Mouse (Mus musculus) midbrain, embryonic 12.5 days (tissue): ENCODE measurements around the gene Chia1. TPM values are rescaled to one million over a fixed set of nuclear protein-coding genes. Genes with fewer than 3 reads are reported as not detected.
"Not testable (repeated sequence)": the region's sequence is repeated elsewhere in the genome, so short reads cannot be mapped to it uniquely, and the experiment has no call there.

Source experiments
- ATAC-seq: fragments of 200-750 bp; cut with Nextera tagmentation; 2 replicates; pipeline ENCODE4 v1.8.0; 2017; ENCODE audit warnings: low read depth, moderate TSS enrichment, moderate library complexity; ENCODE audit not compliant: low FRiP score
- H3K27ac ChIP-seq: fragments of 300-500 bp; sonication (generic); replicated peaks from 2 replicates; pipeline ENCODE4 v1.5.1; 2016; ENCODE audit warnings: mild to moderate bottlenecking
- H3K27me3 ChIP-seq: fragments of 300-500 bp; sonication (generic); 2 replicates; pipeline ENCODE4 v1.6.1; 2016; ENCODE audit warnings: mild to moderate bottlenecking
- H3K36me3 ChIP-seq: fragments of 300-500 bp; sonication (generic); 2 replicates; pipeline ENCODE4 v1.6.1; 2016
- H3K4me1 ChIP-seq: fragments of 300-500 bp; sonication (generic); 2 replicates; pipeline ENCODE4 v1.6.1; 2016
- H3K4me2 ChIP-seq: fragments of 300-500 bp; sonication (generic); replicated peaks from 2 replicates; pipeline ENCODE4 v1.6.1; 2016; ENCODE audit warnings: mild to moderate bottlenecking, moderate library complexity
- H3K4me3 ChIP-seq: fragments of 300-500 bp; sonication (generic); 2 replicates; pipeline ENCODE4 v1.5.1; 2016; ENCODE audit warnings: mild to moderate bottlenecking
- H3K9ac ChIP-seq: fragments of 300-500 bp; sonication (generic); replicated peaks from 2 replicates; pipeline ENCODE4 v1.6.1; 2016; ENCODE audit warnings: mild to moderate bottlenecking, moderate library complexity
- H3K9me3 ChIP-seq: fragments of 300-500 bp; sonication (generic); 2 replicates; pipeline ENCODE4 v1.6.1; 2016; ENCODE audit warnings: mild to moderate bottlenecking
- WGBS: fragments of 180-500 bp; shearing (Covaris S2); methylation state at CpG from one replicate; pipeline ENCODE4 v1.1.7; 2016; 5-methylcytosine and 5-hydroxymethylcytosine counted together
- polyA plus RNA-seq: library from polyadenylated mRNA; unstranded; fragments of >200 nt; fragmentation: Nextera tagmentation; extraction: Ambion mirVana; gene quantifications from 2 replicates; pipeline ENCODE4 v1.2.1, GENCODE M21; 2016

Chia1 gene
- 0.14 and 0.35 TPM in 2 replicates for polyA plus RNA-seq

DNA sequence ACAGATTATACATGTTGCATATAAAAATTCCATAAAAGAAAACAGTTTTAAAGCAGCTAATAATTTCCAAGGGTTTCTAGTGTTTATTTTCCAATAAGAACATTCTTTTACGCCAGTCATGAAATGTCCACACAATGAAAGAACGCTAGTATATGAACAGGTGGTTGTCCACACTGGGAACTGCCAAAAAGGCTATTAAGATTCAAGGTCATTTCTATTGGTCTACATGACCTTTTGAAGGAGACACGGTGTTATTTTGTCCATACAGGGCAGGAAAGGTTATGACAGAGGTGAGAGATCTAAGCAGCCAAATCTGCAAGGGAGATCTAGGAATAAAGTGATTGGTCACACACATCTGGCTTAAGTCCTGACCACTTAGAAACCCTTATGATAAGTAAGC, at the start of gene Chia1:
Chia1 (plus strand) TSS at position 301 of the 400 bp plus-strand sequence.
- Histone ChIP-seq H3K4me1 (no peaks in the 10 kb centered on the region), H3K36me3 (no peaks in the 10 kb centered on the region), H3K9me3 (no peaks in the 10 kb centered on the region), H3K27me3 (no peaks in the 10 kb centered on the region), H3K4me3 (no peak within 1 kb of the TSS), H3K4me2 (no peak within 1 kb of the TSS), H3K27ac (no peak within 1 kb of the TSS), H3K9ac (no peak within 1 kb of the TSS)
- no peak for ATAC-seq
- 81% methylated on average over 3 of the region's 3 CpGs for WGBS

DNA sequence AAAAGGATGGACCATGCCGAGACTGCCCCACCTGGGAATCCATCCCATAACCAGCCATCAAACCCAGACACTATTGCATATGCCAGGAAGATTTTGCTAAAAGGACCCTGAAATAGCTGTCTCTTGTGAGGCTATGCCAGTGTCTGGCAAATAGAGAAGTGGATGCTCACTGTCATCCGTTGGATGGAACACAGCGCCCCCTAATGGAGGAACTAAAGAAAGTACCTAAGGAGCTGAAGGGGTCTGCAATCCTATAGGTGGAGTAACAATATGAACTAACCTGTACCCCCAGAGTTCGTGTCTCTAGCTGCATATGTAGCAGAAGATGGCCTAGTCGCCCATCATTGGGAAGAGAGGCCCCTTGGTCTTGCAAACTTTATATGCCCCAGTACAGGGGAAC, 45.3 kb upstream of the Chia1 start:
- not testable (repeated sequence) for H3K36me3 ChIP-seq, H3K27me3 ChIP-seq, H3K27ac ChIP-seq, H3K4me2 ChIP-seq, H3K9ac ChIP-seq, H3K4me1 ChIP-seq, H3K4me3 ChIP-seq, H3K9me3 ChIP-seq, ATAC-seq
- 44% methylated on average over 5 of the region's 5 CpGs for WGBS

DNA sequence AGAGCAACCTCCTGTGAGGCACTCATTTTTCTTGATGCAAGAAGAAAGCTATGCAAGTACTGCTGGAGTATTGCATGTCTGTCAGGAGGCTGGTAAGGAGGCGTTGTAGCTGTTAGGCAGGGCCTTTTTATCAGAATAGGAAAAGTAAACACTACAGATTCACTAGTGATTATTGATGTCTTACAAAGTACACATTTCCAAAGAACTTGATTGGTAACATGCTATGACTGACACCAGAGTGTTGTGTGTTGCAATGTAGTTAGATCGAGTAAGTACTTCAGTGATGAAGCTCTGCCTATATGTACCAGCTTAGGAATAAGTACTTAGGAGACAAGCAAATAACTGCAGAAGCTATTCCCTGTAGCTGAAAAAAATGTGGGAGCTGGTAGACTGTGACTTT, 42.0 kb upstream of the Chia1 start:
- no peak for ATAC-seq
- Histone ChIP-seq H3K36me3 (no peaks in the 10 kb centered on the region), H3K9ac (no peak overlapping the region), H3K27me3 (no peaks in the 10 kb centered on the region), H3K27ac (no peak overlapping the region), H3K4me2 (no peak overlapping the region), H3K4me3 (no peak overlapping the region), H3K9me3 (no peaks in the 10 kb centered on the region), H3K4me1 (no peaks in the 10 kb centered on the region)
- 79% methylated on average over 2 of the region's 2 CpGs for WGBS

DNA sequence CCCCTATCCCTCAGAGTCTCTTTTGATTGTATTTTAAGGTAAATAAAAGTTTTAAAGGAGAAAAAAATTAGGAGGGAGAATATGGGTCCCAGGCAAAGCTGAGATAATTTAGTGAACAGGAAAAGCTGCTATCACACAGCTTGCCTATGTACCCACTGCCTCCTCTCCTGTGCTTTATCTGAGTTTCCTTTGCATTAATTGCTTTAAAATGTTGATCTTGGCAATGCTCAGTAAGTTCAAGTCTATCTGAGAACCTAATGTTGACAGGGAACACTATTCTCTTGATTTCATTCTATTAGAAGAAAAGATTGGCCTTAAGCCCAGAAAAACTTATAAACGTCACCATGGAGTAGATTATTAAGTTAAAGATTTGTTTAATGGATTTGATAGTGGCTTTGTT, 38.2 kb upstream of the Chia1 start:
- Histone ChIP-seq H3K4me1 (no peaks in the 10 kb centered on the region), H3K4me3 (no peak overlapping the region), H3K27me3 (no peaks in the 10 kb centered on the region), H3K27ac (no peak overlapping the region), H3K4me2 (no peak overlapping the region), H3K9me3 (no peaks in the 10 kb centered on the region), H3K9ac (no peak overlapping the region), H3K36me3 (no peaks in the 10 kb centered on the region)
- WGBS: 71% methylated on average over 1 of the region's 1 CpGs
- ATAC-seq: no peak

DNA sequence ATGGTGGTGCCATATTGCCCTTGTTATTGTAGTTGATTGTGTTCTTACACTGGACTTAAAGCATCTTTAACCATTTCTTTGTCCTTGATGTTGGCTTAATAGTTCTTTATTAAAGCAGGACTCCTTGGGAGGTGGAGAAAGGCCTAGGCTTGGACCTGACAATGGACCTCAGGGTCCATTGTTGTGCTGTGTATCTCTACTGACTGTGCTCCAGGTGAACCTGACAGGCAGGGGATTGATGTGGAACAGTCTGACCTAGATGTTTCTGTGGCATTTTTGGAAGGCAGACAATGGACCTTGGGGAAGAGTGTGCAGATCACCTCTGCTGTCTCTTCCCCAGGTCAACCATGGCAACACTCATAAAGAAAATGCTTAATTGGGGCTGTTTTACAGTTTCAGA, 14.0 kb downstream of the Chia1 start:
- Histone ChIP-seq H3K4me3 (no peak overlapping the region), H3K27me3 (no peaks in the 10 kb centered on the region), H3K9ac (no peak overlapping the region), H3K36me3 (no peaks in the 10 kb centered on the region), H3K9me3 (peaks cover 12% of the 10 kb centered on the region; the same call in 1 of the 2 replicates), H3K4me1 (no peaks in the 10 kb centered on the region), H3K27ac (no peak overlapping the region), H3K4me2 (no peak overlapping the region)
- ATAC-seq: no peak

DNA sequence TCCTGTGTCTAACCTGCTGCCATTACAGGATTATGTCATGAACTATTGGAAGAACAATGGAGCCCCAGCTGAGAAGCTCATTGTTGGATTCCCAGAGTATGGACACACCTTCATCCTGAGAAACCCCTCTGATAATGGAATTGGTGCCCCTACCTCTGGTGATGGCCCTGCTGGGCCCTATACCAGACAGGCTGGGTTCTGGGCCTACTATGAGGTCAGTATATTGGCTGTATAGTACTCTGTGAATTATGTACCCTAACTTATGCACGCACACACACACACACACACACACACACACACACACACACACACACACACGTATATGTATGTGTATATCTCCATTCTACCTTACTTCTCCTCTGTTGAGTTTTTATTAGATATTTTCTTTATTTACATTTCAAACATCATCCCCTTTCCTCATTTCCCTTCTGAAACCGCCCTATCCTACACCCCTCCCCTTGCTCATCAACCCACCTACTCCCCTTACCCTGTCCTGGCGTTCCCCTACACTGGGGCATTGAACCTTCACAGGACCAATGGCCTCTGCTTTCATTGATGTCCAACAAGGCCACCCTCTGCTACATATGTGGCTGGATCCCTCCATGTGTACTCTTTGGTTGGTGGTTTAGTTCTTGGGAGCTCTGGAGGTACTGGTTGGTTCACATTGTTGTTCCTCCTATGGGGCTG, 15.9 kb downstream of the Chia1 start:
- Histone ChIP-seq H3K4me3 (no peak overlapping the region), H3K9ac (no peak overlapping the region), H3K4me1 (no peaks in the 10 kb centered on the region), H3K4me2 (no peak overlapping the region), H3K9me3 (peaks cover 10% of the 10 kb centered on the region; the same call in 1 of the 2 replicates), H3K36me3 (no peaks in the 10 kb centered on the region), H3K27ac (no peak overlapping the region), H3K27me3 (no peaks in the 10 kb centered on the region)
- peak; percentile 55 for ATAC-seq
- WGBS: 62% methylated on average over 4 of the region's 4 CpGs

DNA sequence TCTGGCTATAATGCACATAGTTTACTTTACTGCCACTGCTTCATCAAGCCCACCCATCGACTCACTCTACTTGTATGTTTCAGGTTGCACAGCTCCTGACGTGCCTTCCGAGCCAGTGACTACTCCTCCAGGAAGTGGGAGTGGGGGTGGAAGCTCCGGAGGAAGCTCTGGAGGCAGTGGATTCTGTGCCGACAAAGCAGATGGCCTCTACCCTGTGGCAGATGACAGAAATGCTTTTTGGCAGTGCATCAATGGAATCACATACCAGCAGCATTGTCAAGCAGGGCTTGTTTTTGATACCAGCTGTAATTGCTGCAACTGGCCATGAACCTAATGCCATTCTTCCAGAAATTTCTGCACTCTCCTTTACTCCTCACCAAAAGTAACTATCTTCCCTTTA, 18.7 kb downstream of the Chia1 start:
- H3K4me1 ChIP-seq: no peaks in the 10 kb centered on the region
- H3K27me3 ChIP-seq: no peaks in the 10 kb centered on the region
- no peak overlapping the region for H3K4me3 ChIP-seq
- no peak for ATAC-seq
- no peak overlapping the region for H3K9ac ChIP-seq
- H3K9me3 ChIP-seq: no peaks in the 10 kb centered on the region; the same call in 1 of the 2 replicates
- H3K4me2 ChIP-seq: no peak overlapping the region
- H3K36me3 ChIP-seq: no peaks in the 10 kb centered on the region
- no peak overlapping the region for H3K27ac ChIP-seq
- WGBS: 79% methylated on average over 5 of the region's 5 CpGs

DNA sequence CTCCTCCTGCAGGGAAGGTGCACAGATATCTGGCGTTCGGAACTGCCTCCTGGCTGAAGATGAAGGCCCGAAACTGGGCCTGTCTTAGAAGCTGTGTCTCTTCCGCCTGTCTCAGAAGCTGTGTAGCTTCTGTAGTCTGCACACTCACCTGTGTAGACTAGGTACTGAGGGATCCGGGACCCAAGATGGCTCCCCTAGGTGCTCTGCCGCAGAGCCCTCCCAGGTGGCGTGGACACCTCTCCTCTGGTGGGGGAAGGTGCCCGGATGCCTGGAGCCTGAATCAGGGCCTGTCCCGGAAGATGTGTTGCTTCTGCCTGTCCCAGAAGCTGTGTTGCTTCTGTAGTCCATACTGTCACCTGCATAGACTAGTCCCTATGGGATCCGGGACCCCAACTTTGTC, 31.1 kb downstream of the Chia1 start:
- H3K4me2 ChIP-seq: no peak overlapping the region
- no peaks in the 10 kb centered on the region for H3K36me3 ChIP-seq
- no peak overlapping the region for H3K27ac ChIP-seq
- H3K27me3 ChIP-seq: no peaks in the 10 kb centered on the region
- H3K9me3 ChIP-seq: peaks cover 7% of the 10 kb centered on the region; the same call in 1 of the 2 replicates
- 93% methylated on average over 10 of the region's 10 CpGs for WGBS
- ATAC-seq: peak; percentile 49
- no peaks in the 10 kb centered on the region for H3K4me1 ChIP-seq
- H3K9ac ChIP-seq: no peak overlapping the region
- H3K4me3 ChIP-seq: no peak overlapping the region

DNA sequence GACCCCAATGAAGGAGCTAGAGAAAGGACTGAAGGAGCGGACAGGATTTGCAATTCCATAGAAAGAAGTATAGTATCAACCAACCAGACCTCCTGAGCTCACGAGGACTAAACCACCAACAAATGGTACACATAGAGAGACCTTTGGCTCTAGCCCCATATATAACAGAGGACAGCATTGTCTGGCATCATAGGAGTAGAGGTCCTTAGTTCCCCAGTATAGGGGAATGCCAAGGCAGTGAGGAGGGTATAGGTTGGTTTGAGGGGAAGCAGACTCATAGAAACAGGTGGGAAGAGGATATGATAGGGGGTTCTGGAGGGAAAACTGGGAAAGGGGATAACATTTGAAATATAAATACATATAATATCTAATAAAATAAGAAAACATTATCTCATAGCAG, 41.4 kb downstream of the Chia1 start:
- Histone ChIP-seq H3K27ac (no peak overlapping the region), H3K9ac (no peak overlapping the region), H3K36me3 (no peaks in the 10 kb centered on the region), H3K9me3 (no peaks in the 10 kb centered on the region), H3K4me1 (no peaks in the 10 kb centered on the region), H3K4me3 (no peak overlapping the region), H3K4me2 (no peak overlapping the region), H3K27me3 (no peaks in the 10 kb centered on the region)
- 88% methylated on average over 2 of the region's 2 CpGs for WGBS
- no peak for ATAC-seq

DNA sequence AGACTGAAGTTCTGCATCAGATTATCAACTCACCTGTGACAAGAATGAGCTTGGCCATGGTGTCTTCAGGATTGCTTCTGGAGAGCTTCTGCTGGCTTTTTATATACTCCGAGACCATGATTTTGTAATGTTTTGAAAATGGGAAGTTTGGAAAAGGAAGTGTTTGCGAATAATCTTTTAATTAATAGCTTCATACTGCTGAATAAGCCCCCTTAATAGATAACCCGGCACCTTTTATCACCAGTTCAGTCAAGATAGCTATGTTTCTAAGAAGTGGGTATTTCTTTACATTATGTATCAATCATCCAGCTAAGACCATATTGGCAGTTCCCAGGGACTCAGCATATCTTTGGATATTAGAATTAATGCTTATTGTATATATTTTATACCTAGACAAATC, 54.4 kb downstream of the Chia1 start, which contains the start of gene Chil3:
Chil3 (minus strand) TSS at position 101 of the 400 bp plus-strand sequence.
- no peak within 1 kb of the TSS for H3K4me3 ChIP-seq
- H3K4me1 ChIP-seq: no peaks in the 10 kb centered on the region
- H3K9me3 ChIP-seq: no peaks in the 10 kb centered on the region
- no peak within 1 kb of the TSS for H3K9ac ChIP-seq
- WGBS: 84% methylated on average over 3 of the region's 3 CpGs
- no peak for ATAC-seq
- no peaks in the 10 kb centered on the region for H3K36me3 ChIP-seq
- H3K4me2 ChIP-seq: no peak within 1 kb of the TSS
- no peak within 1 kb of the TSS for H3K27ac ChIP-seq
- H3K27me3 ChIP-seq: no peaks in the 10 kb centered on the region

DNA sequence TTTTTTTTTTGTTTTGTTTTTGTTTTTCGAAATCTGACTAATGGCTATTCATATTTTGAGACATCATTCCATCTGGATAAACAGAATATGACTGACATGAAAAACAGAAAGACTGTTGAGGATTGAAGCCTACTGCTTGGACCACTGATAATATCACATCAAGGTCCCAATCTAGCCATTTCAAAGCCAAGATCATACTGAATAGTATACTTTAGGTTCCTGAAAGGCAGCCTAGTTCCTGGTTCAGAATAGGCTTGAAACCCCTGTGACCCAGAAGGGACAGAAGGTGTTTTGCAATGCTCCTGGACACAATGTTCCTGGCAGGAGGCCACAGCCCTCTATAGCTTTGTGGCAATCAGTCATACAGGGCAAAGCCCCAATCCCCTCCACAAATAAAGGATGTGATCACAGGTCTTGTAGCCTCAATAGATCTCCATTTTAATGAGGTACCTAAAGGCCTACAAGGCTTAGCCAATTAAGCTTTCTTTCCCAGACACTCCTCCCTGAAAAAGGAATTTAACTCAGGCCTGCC, 57.6 kb downstream of the Chia1 start:
- Histone ChIP-seq H3K36me3 (no peaks in the 10 kb centered on the region), H3K4me3 (no peak overlapping the region), H3K9me3 (no peaks in the 10 kb centered on the region), H3K4me1 (no peaks in the 10 kb centered on the region), H3K4me2 (no peak overlapping the region), H3K27me3 (no peaks in the 10 kb centered on the region), H3K27ac (no peak overlapping the region), H3K9ac (no peak overlapping the region)
- 67% methylated on average over 1 of the region's 1 CpGs for WGBS
- ATAC-seq: peak; percentile 23; the same call in 1 of the 2 replicates

DNA sequence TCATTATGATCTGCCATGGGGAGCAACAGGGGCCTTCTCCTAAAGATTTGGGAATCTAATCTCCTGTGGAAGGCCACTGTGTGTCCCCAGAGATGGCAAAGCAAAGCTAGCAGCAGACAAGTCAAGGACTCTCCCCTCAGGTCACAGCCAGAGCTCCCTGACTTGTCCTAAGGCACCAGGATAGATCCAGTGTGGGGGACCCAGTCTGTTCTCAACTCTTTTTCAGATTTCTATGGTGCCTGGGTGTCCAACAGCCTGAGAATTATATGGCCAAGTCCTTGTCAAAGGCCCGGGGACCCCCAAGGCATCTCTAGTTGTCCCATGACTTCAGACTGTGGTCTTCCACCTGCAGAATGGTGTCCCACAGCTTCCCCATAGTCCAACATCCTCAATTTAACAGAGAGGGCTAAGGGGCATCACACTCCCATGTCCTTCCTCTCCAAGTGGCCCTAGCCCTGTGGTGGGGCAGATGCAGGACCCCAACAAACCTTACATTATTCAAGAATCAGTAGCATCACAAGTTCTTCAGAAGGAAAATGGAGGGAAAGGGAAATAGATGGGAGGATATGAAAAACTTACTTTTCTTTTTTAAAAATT, 58.2 kb downstream of the Chia1 start:
- H3K9ac ChIP-seq: no peak overlapping the region
- no peak for ATAC-seq
- no peaks in the 10 kb centered on the region for H3K36me3 ChIP-seq
- no peaks in the 10 kb centered on the region for H3K27me3 ChIP-seq
- 85% methylated on average over 1 of the region's 1 CpGs for WGBS
- no peaks in the 10 kb centered on the region for H3K4me1 ChIP-seq
- H3K27ac ChIP-seq: no peak overlapping the region
- H3K4me2 ChIP-seq: no peak overlapping the region
- H3K4me3 ChIP-seq: no peak overlapping the region
- H3K9me3 ChIP-seq: no peaks in the 10 kb centered on the region
